Mouse (Mus musculus) kidney, postnatal 0 days (tissue): ENCODE results near the gene Mlf2. TPM values are rescaled to one million over a fixed set of nuclear protein-coding genes. Genes with fewer than 3 reads are reported as not detected.

Source experiments
- ATAC-seq: fragments of 200-750 bp; cut with Nextera tagmentation; replicated peaks from 2 replicates; pipeline ENCODE4 v1.8.0; 2017; ENCODE audit warnings: low read depth, moderate number of reproducible peaks, moderate TSS enrichment, moderate library complexity; ENCODE audit not compliant: low FRiP score
- DNase-seq: peaks from one replicate; pipeline ENCODE4 v3.0.0-alpha.2; 2016; ENCODE audit warnings: low spot score
- H3K27ac ChIP-seq: fragments of 300-500 bp; sonication (generic); 2 replicates; pipeline ENCODE4 v1.5.1; 2014; ENCODE audit warnings: mild to moderate bottlenecking
- H3K27me3 ChIP-seq: fragments of 300-500 bp; sonication (generic); 2 replicates; pipeline ENCODE4 v1.6.1; 2014; ENCODE audit warnings: low read length, mixed read lengths; ENCODE audit not compliant: insufficient read depth
- H3K36me3 ChIP-seq: fragments of 300-500 bp; sonication (generic); 2 replicates; pipeline ENCODE4 v1.6.1; 2014; ENCODE audit warnings: low read length, mixed read lengths; ENCODE audit not compliant: insufficient read depth
- H3K4me1 ChIP-seq: fragments of 300-500 bp; sonication (generic); replicated peaks from 2 replicates; pipeline ENCODE4 v1.6.1; 2014; ENCODE audit warnings: antibody characterized with exemption, low read length, mixed read lengths; ENCODE audit not compliant: insufficient read depth
- H3K4me2 ChIP-seq: fragments of 300-500 bp; sonication (generic); 2 replicates; pipeline ENCODE4 v1.6.1; 2014; ENCODE audit warnings: mild to moderate bottlenecking, low read length, moderate library complexity, mixed read lengths
- H3K4me3 ChIP-seq: fragments of 300-500 bp; sonication (generic); replicated peaks from 2 replicates; pipeline ENCODE4 v1.5.1; 2014; ENCODE audit warnings: low read depth, low read length
- H3K9ac ChIP-seq: fragments of 300-500 bp; sonication (generic); 2 replicates; pipeline ENCODE4 v1.6.1; 2014; ENCODE audit warnings: low read depth, low read length
- H3K9me3 ChIP-seq: fragments of 300-500 bp; sonication (generic); replicated peaks from 2 replicates; pipeline ENCODE4 v1.6.1; 2016; ENCODE audit warnings: low read length, inconsistent platforms, mixed read lengths
- CTCF ChIP-seq: IDR thresholded peaks from 2 replicates; pipeline ENCODE4 v1.5.1; 2016; ENCODE audit warnings: antibody characterized with exemption, low read depth, mild to moderate bottlenecking, moderate library complexity
- WGBS: fragments of 180-500 bp; shearing (Covaris S2); extraction: QIAGEN DNeasy Blood & Tissue Kit; methylation state at CpG from one replicate; pipeline ENCODE4 v1.1.7; 2014; 5-methylcytosine and 5-hydroxymethylcytosine counted together
- polyA plus RNA-seq: library from polyadenylated mRNA; unstranded; fragments of >200 nt; fragmentation: Nextera tagmentation; extraction: Ambion mirVana; gene quantifications from 2 replicates; pipeline ENCODE4 v1.2.1, GENCODE M21; 2015

Mlf2 gene
- polyA plus RNA-seq, 1 experiment from 2014 or later: 348 TPM

GRCm38 (mm10) chr6:124911533-124912218 lies 19.5 kb upstream of the Mlf2 start, which contains the start of gene Lag3:
Gene Lag3, minus strand, starts transcription at chr6:124911705.
- H3K36me3 ChIP-seq: peaks cover 20% of the 10 kb centered on the region
- no peak within 1 kb of the TSS for H3K9ac ChIP-seq
- TF ChIP-seq CTCF: no peak
- no peaks in the 10 kb centered on the region for H3K9me3 ChIP-seq
- no peak for ATAC-seq
- no peaks in the 10 kb centered on the region for H3K27me3 ChIP-seq
- H3K4me3 ChIP-seq: no peak within 1 kb of the TSS
- DNase-seq: peak; percentile 56
- H3K4me2 ChIP-seq: peak within 1 kb of the TSS; percentile 37
- 21% methylated on average over 11 of the region's 13 CpGs for WGBS
- peaks cover 29% of the 10 kb centered on the region for H3K4me1 ChIP-seq
- no peak within 1 kb of the TSS; the same call in 1 of the 2 replicates for H3K27ac ChIP-seq

GRCm38 (mm10) chr6:124913214-124913613 lies 18.0 kb upstream of the Mlf2 start:
- WGBS: 61% methylated on average over 6 of the region's 6 CpGs
- no peak overlapping the region for H3K9ac ChIP-seq
- no peaks in the 10 kb centered on the region for H3K9me3 ChIP-seq
- H3K36me3 ChIP-seq: peaks cover 20% of the 10 kb centered on the region
- H3K4me3 ChIP-seq: no peak overlapping the region
- no peak for DNase-seq
- peaks cover 31% of the 10 kb centered on the region for H3K4me1 ChIP-seq
- H3K27ac ChIP-seq: 0 out of 2 replicates have a peak overlapping the region, but pooled peaks have one; percentile 13
- H3K4me2 ChIP-seq: no peak overlapping the region
- H3K27me3 ChIP-seq: no peaks in the 10 kb centered on the region
- ATAC-seq: no peak
- no peak for TF ChIP-seq CTCF

- TF ChIP-seq CTCF: no peak
- 68% methylated on average over 14 of the region's 14 CpGs for WGBS
- Histone ChIP-seq H3K9me3 (no peaks in the 10 kb centered on the region), H3K27me3 (no peaks in the 10 kb centered on the region), H3K4me2 (no peak overlapping the region), H3K36me3 (peaks cover 20% of the 10 kb centered on the region), H3K9ac (no peak overlapping the region), H3K27ac (no peak overlapping the region), H3K4me3 (no peak overlapping the region), H3K4me1 (peaks cover 34% of the 10 kb centered on the region)
- no peak for DNase-seq
- no peak for ATAC-seq
Observed at GRCm38 (mm10) chr6:124913721-124914285, 17.4 kb upstream of the Mlf2 start.

- WGBS: 86% methylated on average over 7 of the region's 7 CpGs
- no peaks in the 10 kb centered on the region for H3K9me3 ChIP-seq
- H3K4me2 ChIP-seq: peak overlapping the region; percentile 84; the same call in 1 of the 2 replicates
- H3K36me3 ChIP-seq: peaks cover 20% of the 10 kb centered on the region
- DNase-seq (no peak), ATAC-seq (no peak)
- no peak overlapping the region for H3K4me3 ChIP-seq
- TF ChIP-seq CTCF: no peak
- H3K4me1 ChIP-seq: peaks cover 34% of the 10 kb centered on the region
- H3K27ac ChIP-seq: no peak overlapping the region
- H3K27me3 ChIP-seq: no peaks in the 10 kb centered on the region
- no peak overlapping the region for H3K9ac ChIP-seq
Observed at GRCm38 (mm10) chr6:124914511-124914910, 16.7 kb upstream of the Mlf2 start.

GRCm38 (mm10) chr6:124915160-124915941 lies 15.8 kb upstream of the Mlf2 start:
- Histone ChIP-seq H3K4me1 (peaks cover 32% of the 10 kb centered on the region), H3K9ac (peak overlapping the region; percentile 100), H3K9me3 (no peaks in the 10 kb centered on the region), H3K4me2 (peak overlapping the region; percentile 84), H3K27me3 (no peaks in the 10 kb centered on the region), H3K36me3 (peaks cover 20% of the 10 kb centered on the region), H3K4me3 (peak overlapping the region; percentile 86), H3K27ac (peak overlapping the region; percentile 99)
- 24% methylated on average over 21 of the region's 22 CpGs for WGBS
- no peak for TF ChIP-seq CTCF
- no peak for ATAC-seq
- no peak for DNase-seq
